Mouse (Mus musculus): ENCODE results near the gene Dnah7b.

DNA sequence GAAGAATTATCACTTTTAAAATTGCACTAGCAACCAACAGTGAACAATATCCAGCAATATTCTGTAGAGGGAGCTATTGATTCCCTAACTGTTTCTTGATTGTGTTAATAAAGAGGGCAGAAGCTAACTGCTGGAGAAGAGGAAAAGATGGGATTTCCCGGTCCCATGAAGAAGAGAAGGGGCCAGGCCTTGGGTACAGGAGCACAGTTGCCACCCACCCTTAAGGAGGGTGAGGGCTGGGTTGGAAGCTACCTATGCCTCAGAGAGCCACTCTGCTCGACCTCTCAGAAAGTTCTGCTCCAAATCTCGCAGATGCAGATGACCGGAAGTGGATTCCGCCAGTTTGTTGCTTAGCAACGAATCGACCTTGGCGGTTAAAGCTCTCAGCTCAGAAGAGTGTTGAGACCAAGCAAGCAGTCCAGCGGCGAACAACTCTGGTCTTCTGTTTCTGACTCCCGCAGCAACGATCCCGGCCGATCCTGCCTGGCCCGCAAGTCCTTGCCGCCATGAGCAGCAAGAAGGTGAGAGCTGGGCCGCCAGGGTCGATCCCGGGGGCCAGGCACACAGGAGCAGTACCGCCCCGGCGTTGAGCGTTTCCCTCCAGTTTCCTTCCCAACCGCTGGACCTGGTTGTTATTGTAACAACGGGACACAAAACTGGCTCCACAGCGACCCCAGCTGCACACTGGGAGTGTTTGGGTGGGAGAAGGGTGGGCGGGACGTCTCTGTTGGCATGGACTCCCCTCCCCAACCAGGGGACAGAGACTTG is 553 bp downstream of the Dnah7b start:
- TF ChIP-seq POLR2A (IDR thresholded peaks at IDR 0.05; ENCODE audit: low read depth, low read length) (no peak), CTCF (IDR thresholded peaks at IDR 0.05; ENCODE audit: extremely low read depth, insufficient read length, insufficient replicate concordance, low read depth, low read length) (no peak)

Measured in small intestine, adult 2 months (tissue).